Mouse (Mus musculus) intestine, postnatal 0 days (tissue): Measurements from ENCODE around the gene Ift81. TPM values are rescaled to one million over a fixed set of nuclear protein-coding genes. Genes with fewer than 3 reads are reported as not detected.
A peak's percentile ranks its signal among the peaks of the same experiment; 100 is the strongest.

Experiments used
- ATAC-seq: fragments of 200-750 bp; cut with Nextera tagmentation; 2 replicates; pipeline ENCODE4 v1.8.0; 2017; ENCODE audit warnings: mild to moderate bottlenecking, moderate TSS enrichment, moderate library complexity
- H3K27ac ChIP-seq: fragments of 300-500 bp; sonication (generic); 2 replicates; pipeline ENCODE4 v1.5.1; 2014; ENCODE audit warnings: mild to moderate bottlenecking, low read depth, low read length, moderate library complexity
- H3K27me3 ChIP-seq: fragments of 300-500 bp; sonication (generic); replicated peaks from 2 replicates; pipeline ENCODE4 v1.6.1; 2014; ENCODE audit warnings: low read length, mixed read lengths; ENCODE audit not compliant: control insufficient read depth, insufficient read depth
- H3K36me3 ChIP-seq: fragments of 300-500 bp; sonication (generic); 2 replicates; pipeline ENCODE4 v1.6.1; 2014; ENCODE audit warnings: mild to moderate bottlenecking, moderate library complexity; ENCODE audit not compliant: control insufficient read depth, insufficient read depth
- H3K4me1 ChIP-seq: fragments of 300-500 bp; sonication (generic); replicated peaks from 2 replicates; pipeline ENCODE4 v1.6.1; 2014; ENCODE audit warnings: antibody characterized with exemption, low read length, mixed read lengths; ENCODE audit not compliant: control insufficient read depth, insufficient read depth
- H3K4me2 ChIP-seq: fragments of 300-500 bp; sonication (generic); replicated peaks from 2 replicates; pipeline ENCODE4 v1.6.1; 2014; ENCODE audit warnings: low read depth, mild to moderate bottlenecking, moderate library complexity
- H3K4me3 ChIP-seq: fragments of 300-500 bp; sonication (generic); 2 replicates; pipeline ENCODE4 v1.5.1; 2014; ENCODE audit warnings: low read depth, low read length
- H3K9ac ChIP-seq: fragments of 300-500 bp; sonication (generic); 2 replicates; pipeline ENCODE4 v1.6.1; 2014; ENCODE audit warnings: mild to moderate bottlenecking, low read depth, low read length
- H3K9me3 ChIP-seq: fragments of 300-500 bp; sonication (generic); 2 replicates; pipeline ENCODE4 v1.6.1; 2016; ENCODE audit warnings: mixed run types; ENCODE audit not compliant: control insufficient read depth
- CTCF ChIP-seq: sonication (generic); IDR thresholded peaks from 2 replicates; pipeline ENCODE4 v1.5.1; 2016; ENCODE audit warnings: low read depth, mild to moderate bottlenecking, control low read depth, antibody characterized with exemption, moderate library complexity
- WGBS: fragments of 180-500 bp; shearing (Covaris S2); extraction: QIAGEN DNeasy Blood & Tissue Kit; methylation state at CpG from one replicate; pipeline ENCODE4 v1.1.7; 2014; 5-methylcytosine and 5-hydroxymethylcytosine counted together
- polyA plus RNA-seq: library from polyadenylated mRNA; unstranded; fragments of >200 nt; fragmentation: Nextera tagmentation; extraction: Ambion mirVana; gene quantifications from 2 replicates; pipeline ENCODE4 v1.2.1, GENCODE M21; 2015

Gene Ift81
- polyA plus RNA-seq, 1 experiment from 2014 or later = 11.7 TPM

- Histone ChIP-seq H3K27me3 (no peaks in the 10 kb centered on the region), H3K9me3 (no peaks in the 10 kb centered on the region), H3K4me2 (no peak overlapping the region), H3K27ac (no peak overlapping the region), H3K4me1 (no peaks in the 10 kb centered on the region), H3K4me3 (no peak overlapping the region), H3K9ac (no peak overlapping the region), H3K36me3 (no peaks in the 10 kb centered on the region)
- no peak for TF ChIP-seq CTCF
- no peak for ATAC-seq
- 74% methylated on average over 9 of the region's 9 CpGs for WGBS
Measured at GRCm38 (mm10) chr5:122636308-122636707, 22.0 kb upstream of the Ift81 start.

- Histone ChIP-seq H3K9ac (no peak overlapping the region), H3K4me2 (no peak overlapping the region), H3K9me3 (no peaks in the 10 kb centered on the region), H3K4me3 (no peak overlapping the region), H3K27ac (no peak overlapping the region), H3K4me1 (no peaks in the 10 kb centered on the region), H3K27me3 (no peaks in the 10 kb centered on the region), H3K36me3 (no peaks in the 10 kb centered on the region)
- ATAC-seq = no peak
- no peak for TF ChIP-seq CTCF
- WGBS = 72% methylated on average over 8 of the region's 8 CpGs
Measured at GRCm38 (mm10) chr5:122635228-122635627, 20.9 kb upstream of the Ift81 start.

GRCm38 (mm10) chr5:122627243-122627642 is 12.9 kb upstream of the Ift81 start:
- 39% methylated on average over 2 of the region's 2 CpGs for WGBS
- H3K4me2 ChIP-seq = no peak overlapping the region

GRCm38 (mm10) chr5:122625565-122626252 is 11.4 kb upstream of the Ift81 start:
- Histone ChIP-seq H3K9me3 (no peaks in the 10 kb centered on the region), H3K27ac (no peak overlapping the region), H3K4me2 (no peak overlapping the region), H3K9ac (no peak overlapping the region), H3K4me1 (no peaks in the 10 kb centered on the region), H3K27me3 (no peaks in the 10 kb centered on the region), H3K36me3 (no peaks in the 10 kb centered on the region), H3K4me3 (no peak overlapping the region)
- TF ChIP-seq CTCF = no peak
- 82% methylated on average over 14 of the region's 14 CpGs for WGBS
- no peak for ATAC-seq

More at GRCm38 (mm10) chr5:122627243-122627642, 12.9 kb upstream of the Ift81 start:
- H3K27ac ChIP-seq = no peak overlapping the region
- H3K4me1 ChIP-seq = no peaks in the 10 kb centered on the region
- peak; percentile 77 for ATAC-seq
- no peaks in the 10 kb centered on the region for H3K9me3 ChIP-seq
- TF ChIP-seq CTCF = peak; percentile 98
- H3K4me3 ChIP-seq = no peak overlapping the region
- no peak overlapping the region for H3K9ac ChIP-seq
- H3K27me3 ChIP-seq = no peaks in the 10 kb centered on the region
- H3K36me3 ChIP-seq = no peaks in the 10 kb centered on the region

GRCm38 (mm10) chr5:122624952-122625479 is 10.7 kb upstream of the Ift81 start:
- WGBS = 87% methylated on average over 11 of the region's 11 CpGs
- Histone ChIP-seq H3K4me3 (no peak overlapping the region), H3K27me3 (no peaks in the 10 kb centered on the region), H3K9ac (no peak overlapping the region), H3K4me1 (no peaks in the 10 kb centered on the region), H3K36me3 (no peaks in the 10 kb centered on the region), H3K4me2 (no peak overlapping the region), H3K27ac (no peak overlapping the region), H3K9me3 (no peaks in the 10 kb centered on the region)
- TF ChIP-seq CTCF = no peak
- ATAC-seq = no peak

- no peaks in the 10 kb centered on the region for H3K4me1 ChIP-seq
- H3K9ac ChIP-seq = no peak overlapping the region
- H3K27ac ChIP-seq = no peak overlapping the region
- H3K9me3 ChIP-seq = no peaks in the 10 kb centered on the region
- 81% methylated on average over 9 of the region's 9 CpGs for WGBS
- no peak for ATAC-seq
- H3K4me2 ChIP-seq = no peak overlapping the region
- H3K4me3 ChIP-seq = no peak overlapping the region
- TF ChIP-seq CTCF = no peak
- H3K36me3 ChIP-seq = no peaks in the 10 kb centered on the region
- H3K27me3 ChIP-seq = no peaks in the 10 kb centered on the region
Measured at GRCm38 (mm10) chr5:122623861-122624260, 9.5 kb upstream of the Ift81 start.
